Comparison of ENCODE assay signal across 22 mouse cellular contexts in the genomic region with DNA sequence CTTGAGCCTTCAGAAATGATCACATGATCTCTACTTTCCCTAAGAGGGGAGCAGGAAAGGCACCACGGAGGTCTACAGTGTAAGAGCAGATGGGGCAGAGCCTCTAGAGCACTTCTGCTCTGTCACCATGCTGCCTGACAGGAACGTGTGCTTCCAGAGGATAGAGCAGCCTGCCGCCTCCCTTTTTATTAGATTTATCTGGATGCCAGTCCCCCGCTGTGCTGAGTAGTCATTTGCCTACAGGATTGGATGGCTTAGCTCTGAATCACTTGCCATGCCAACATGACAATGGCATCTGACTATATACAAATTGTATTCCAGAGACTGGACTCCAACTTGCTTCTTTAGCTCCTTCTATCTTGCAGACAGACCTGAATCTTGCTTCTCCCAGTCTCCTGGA.
DNase-seq lines count a peak whose midpoint lies in the region; ATAC-seq and TF ChIP-seq lines count a peak whose summit lies in the region.
"Had no signal": no experiment of that assay in that cellular context is flagged by ENCODE, and none has a peak within 500 bp of the region (broad histone marks: within the 10 kb centered on the region; RNA-seq: fewer than 3 reads in every experiment).

No protein-coding gene starts in this region.

- 39% methylated on average over 4 of the region's 4 CpGs for WGBS in hindbrain, postnatal 0 days
- WGBS in hindbrain, embryonic 16.5 days: 34% methylated on average over 4 of the region's 4 CpGs

- H3K36me3 ChIP-seq in hindbrain, postnatal 0 days (ENCODE audit: insufficient read depth, low read length): no peaks in the 10 kb centered on the region
- H3K36me3 ChIP-seq in hindbrain, embryonic 16.5 days (ENCODE audit: control insufficient read depth, insufficient read depth, low read length): no peaks in the 10 kb centered on the region
- H3K36me3 ChIP-seq: embryonic facial prominence, embryonic 10.5 days; embryonic facial prominence, embryonic 12.5 days; forebrain, embryonic 15.5 days; G1E had no signal

- no peak for ATAC-seq in hindbrain, postnatal 0 days
- no peak for ATAC-seq in hindbrain, embryonic 16.5 days
- peak; percentile 66 for ATAC-seq in Patski
- ATAC-seq: CD4-positive, CD25-positive, alpha-beta regulatory T cell, adult 4 months; forebrain, embryonic 13.5 days; forebrain, embryonic 15.5 days; forebrain, postnatal 0 days had no signal

- H3K27me3 ChIP-seq in hindbrain, postnatal 0 days (ENCODE audit: insufficient read depth, low read length): no peaks in the 10 kb centered on the region
- no peaks in the 10 kb centered on the region for H3K27me3 ChIP-seq in hindbrain, embryonic 16.5 days (replicated peaks; ENCODE audit: control insufficient read depth, insufficient read depth, low read length)
- H3K27me3 ChIP-seq in Patski: no peaks in the 10 kb centered on the region
- H3K27me3 ChIP-seq: embryonic facial prominence, embryonic 12.5 days; forebrain, embryonic 13.5 days; forebrain, embryonic 15.5 days had no signal

- no peak for TF ChIP-seq CTCF in hindbrain, postnatal 0 days (IDR thresholded peaks at IDR 0.05; ENCODE audit: low read depth)
- TF ChIP-seq CTCF in Patski (IDR thresholded peaks at IDR 0.05): no peak
- TF ChIP-seq CTCF in layer of hippocampus, adult 2 months (conservative IDR thresholded peaks at IDR 0.05): no peak

- POLR2A ChIA-PET in Patski (lab: Charles Lee): no interaction called here

- no peak overlapping the region for H3K9ac ChIP-seq in hindbrain, postnatal 0 days (replicated peaks; ENCODE audit: low read length)
- no peak overlapping the region for H3K9ac ChIP-seq in hindbrain, embryonic 16.5 days (ENCODE audit: low read depth, low read length)
- H3K9ac ChIP-seq: embryonic facial prominence, embryonic 12.5 days; forebrain, embryonic 13.5 days; forebrain, embryonic 15.5 days; forebrain, postnatal 0 days had no signal

- H3K4me2 ChIP-seq in hindbrain, postnatal 0 days (ENCODE audit: low read depth, low read length): no peak overlapping the region
- no peak overlapping the region for H3K4me2 ChIP-seq in hindbrain, embryonic 16.5 days (ENCODE audit: low read length)
- H3K4me2 ChIP-seq: embryonic facial prominence, embryonic 12.5 days; forebrain, embryonic 13.5 days; forebrain, embryonic 15.5 days had no signal

- no peaks in the 10 kb centered on the region for H3K4me1 ChIP-seq in hindbrain, postnatal 0 days (ENCODE audit: insufficient read depth, low read length)
- no peaks in the 10 kb centered on the region for H3K4me1 ChIP-seq in hindbrain, embryonic 16.5 days (ENCODE audit: control insufficient read depth, insufficient read depth, low read depth, low read length)
- H3K4me1 ChIP-seq: embryonic facial prominence, embryonic 10.5 days; embryonic facial prominence, embryonic 12.5 days; forebrain, embryonic 13.5 days; forebrain, embryonic 15.5 days had no signal

- no peak overlapping the region for H3K4me3 ChIP-seq in hindbrain, postnatal 0 days (ENCODE audit: low read length)
- H3K4me3 ChIP-seq in hindbrain, embryonic 16.5 days (ENCODE audit: low read length): no peak overlapping the region
- no peak overlapping the region for H3K4me3 ChIP-seq in layer of hippocampus, adult 2 months
- H3K4me3 ChIP-seq: embryonic facial prominence, embryonic 10.5 days; embryonic facial prominence, embryonic 12.5 days; forebrain, embryonic 13.5 days; forebrain, embryonic 15.5 days had no signal

- CTCF ChIA-PET in Patski (lab: Charles Lee): interaction anchor here (1.0 to 1.1 kb wide), 2 partner anchors 12 to 13 kb away, joined by 3 read pairs; no protein-coding TSS in a partner anchor

- H3K9me3 ChIP-seq in hindbrain, postnatal 0 days (ENCODE audit: low read length): no peaks in the 10 kb centered on the region
- no peaks in the 10 kb centered on the region for H3K9me3 ChIP-seq in hindbrain, embryonic 16.5 days (ENCODE audit: control insufficient read depth, low read length)
- H3K9me3 ChIP-seq: embryonic facial prominence, embryonic 10.5 days; embryonic facial prominence, embryonic 12.5 days; forebrain, embryonic 13.5 days; forebrain, embryonic 15.5 days had no signal

- in situ Hi-C loops in Patski (cut with MboI; ENCODE audit: low pct_unique_long_range_greater_than_20kb): no loop called here

- no peak overlapping the region for H3K27ac ChIP-seq in hindbrain, postnatal 0 days
- no peak overlapping the region for H3K27ac ChIP-seq in hindbrain, embryonic 16.5 days (ENCODE audit: low read depth, low read length)
- no peak overlapping the region for H3K27ac ChIP-seq in layer of hippocampus, adult 2 months
- H3K27ac ChIP-seq: embryonic facial prominence, embryonic 10.5 days; embryonic facial prominence, embryonic 12.5 days; forebrain, embryonic 13.5 days; forebrain, embryonic 15.5 days had no signal

- peak; percentile 10 for DNase-seq in adrenal gland, adult 2 months
- DNase-seq in adrenal gland, adult 18-20 months (ENCODE audit: low spot score in 2 of 2): no peak
- DNase-seq in hindbrain, postnatal 0 days (ENCODE audit: low spot score): peak; percentile 24
- DNase-seq in MN1 (ENCODE audit: low spot score) (peak; percentile 67), Patski (ENCODE audit: low read depth, low spot score) (no peak)
- no peak for DNase-seq in layer of hippocampus, adult 2 months (ENCODE audit: low spot score in 2 of 2)
- no peak for DNase-seq in thymus, postnatal 14 days
- DNase-seq: adrenal gland, postnatal 25 days; B cell, adult 2 months; cerebellum, adult 11 months; cerebellum, adult 18-20 months; cerebellum, adult 8-10 months; cerebellum, adult 9-11 months; cerebellum, postnatal 25 days; forebrain, postnatal 0 days had no signal

Comparison
In these comparisons a context has a peak if more than half of its experiments do, and no peak if none do; other contexts are left out.
1. DNase-seq: peak in adrenal gland, adult 2 months (single experiment), hindbrain, postnatal 0 days (single experiment) and MN1 (single experiment); none in adrenal gland, adult 18-20 months (0 of 2), Patski (single experiment), layer of hippocampus, adult 2 months (0 of 2) and thymus, postnatal 14 days (single experiment).